Mouse (Mus musculus) stomach, embryonic 16.5 days (tissue): ENCODE measurements around the gene Capza2. TPM values are rescaled to one million over a fixed set of nuclear protein-coding genes. Genes with fewer than 3 reads are reported as not detected.

ENCODE experiments used
- ATAC-seq: fragments of 200-750 bp; cut with Nextera tagmentation; 2 replicates; pipeline ENCODE4 v1.8.0; 2017; ENCODE audit warnings: moderate number of reproducible peaks, moderate TSS enrichment; ENCODE audit not compliant: insufficient read depth, low FRiP score
- H3K27ac ChIP-seq: fragments of 300-500 bp; sonication (generic); 2 replicates; pipeline ENCODE4 v1.5.1; 2014; ENCODE audit warnings: low read length
- H3K27me3 ChIP-seq: fragments of 300-500 bp; sonication (generic); 2 replicates; pipeline ENCODE4 v1.6.1; 2014; ENCODE audit warnings: low read length, control low read depth, mixed read lengths; ENCODE audit not compliant: control insufficient read depth, insufficient read depth
- H3K36me3 ChIP-seq: fragments of 300-500 bp; sonication (generic); 2 replicates; pipeline ENCODE4 v1.6.1; 2014; ENCODE audit warnings: low read length; ENCODE audit not compliant: control insufficient read depth, insufficient read depth
- H3K4me1 ChIP-seq: fragments of 300-500 bp; sonication (generic); 2 replicates; pipeline ENCODE4 v1.6.1; 2014; ENCODE audit warnings: low read length, control low read depth, mixed read lengths; ENCODE audit not compliant: control insufficient read depth, insufficient read depth
- H3K4me2 ChIP-seq: fragments of 300-500 bp; sonication (generic); 2 replicates; pipeline ENCODE4 v1.6.1; 2014; ENCODE audit warnings: low read depth, low read length, mixed read lengths
- H3K4me3 ChIP-seq: fragments of 300-500 bp; sonication (generic); replicated peaks from 2 replicates; pipeline ENCODE4 v1.5.1; 2014; ENCODE audit warnings: mild to moderate bottlenecking, low read length
- H3K9ac ChIP-seq: fragments of 300-500 bp; sonication (generic); 2 replicates; pipeline ENCODE4 v1.6.1; 2014; ENCODE audit warnings: low read length
- H3K9me3 ChIP-seq: fragments of 300-500 bp; sonication (generic); replicated peaks from 2 replicates; pipeline ENCODE4 v1.6.1; 2016; ENCODE audit warnings: low read length, control low read depth; ENCODE audit not compliant: control insufficient read depth
- WGBS: fragments of 180-500 bp; shearing (Covaris S2); extraction: QIAGEN DNeasy Blood & Tissue Kit; methylation state at CpG from one replicate; pipeline ENCODE4 v1.1.7; 2014; 5-methylcytosine and 5-hydroxymethylcytosine counted together
- polyA plus RNA-seq: library from polyadenylated mRNA; unstranded; fragments of >200 nt; fragmentation: Nextera tagmentation; extraction: Ambion mirVana; gene quantifications from 2 replicates; pipeline ENCODE4 v1.2.1, GENCODE M21; 2015

The Capza2 gene
- polyA plus RNA-seq: 224 and 241 TPM in 2 replicates

GRCm38 (mm10) chr6:17635615-17636284 is at the start of gene Capza2:
TSS of gene Capza2 (plus strand) at chr6:17636234.
- H3K27me3 ChIP-seq: no peaks in the 10 kb centered on the region
- 69% methylated on average over 7 of the region's 7 CpGs for WGBS

GRCm38 (mm10) chr6:17589049-17589952 is 46.7 kb upstream of the Capza2 start:
- Histone ChIP-seq H3K4me3 (no peak overlapping the region), H3K27me3 (no peaks in the 10 kb centered on the region), H3K9me3 (peaks cover 9% of the 10 kb centered on the region), H3K4me1 (no peaks in the 10 kb centered on the region), H3K9ac (peak overlapping the region; percentile 49; the same call in 1 of the 2 replicates), H3K4me2 (peak overlapping the region; percentile 35), H3K27ac (no peak overlapping the region), H3K36me3 (no peaks in the 10 kb centered on the region)
- ATAC-seq: peak; percentile 77; the same call in 1 of the 2 replicates
- WGBS: 24% methylated on average over 16 of the region's 16 CpGs

More at GRCm38 (mm10) chr6:17635615-17636284, at the start of gene Capza2:
- Histone ChIP-seq H3K9ac (peak within 1 kb of the TSS; percentile 100), H3K9me3 (0 out of 2 replicates have a peak, but pooled peaks cover 2% of the 10 kb centered on the region), H3K4me3 (peak within 1 kb of the TSS; percentile 89), H3K4me2 (peak within 1 kb of the TSS; percentile 83), H3K36me3 (no peaks in the 10 kb centered on the region), H3K4me1 (peaks cover 6% of the 10 kb centered on the region; the same call in 1 of the 2 replicates), H3K27ac (peak within 1 kb of the TSS; percentile 96)
- ATAC-seq: no peak

GRCm38 (mm10) chr6:17589953-17590627 is 45.9 kb upstream of the Capza2 start:
- no peak for ATAC-seq
- no peak overlapping the region for H3K4me3 ChIP-seq
- 35% methylated on average over 8 of the region's 8 CpGs for WGBS
- H3K27me3 ChIP-seq: no peaks in the 10 kb centered on the region
- H3K4me1 ChIP-seq: no peaks in the 10 kb centered on the region
- no peak overlapping the region for H3K4me2 ChIP-seq
- H3K9me3 ChIP-seq: peaks cover 10% of the 10 kb centered on the region
- H3K9ac ChIP-seq: no peak overlapping the region
- no peak overlapping the region for H3K27ac ChIP-seq
- no peaks in the 10 kb centered on the region for H3K36me3 ChIP-seq

GRCm38 (mm10) chr6:17593971-17594370 is 42.1 kb upstream of the Capza2 start:
- no peaks in the 10 kb centered on the region for H3K27me3 ChIP-seq
- H3K4me1 ChIP-seq: no peaks in the 10 kb centered on the region
- H3K4me2 ChIP-seq: no peak overlapping the region
- no peak overlapping the region for H3K9ac ChIP-seq
- H3K4me3 ChIP-seq: no peak overlapping the region
- no peak for ATAC-seq
- H3K36me3 ChIP-seq: no peaks in the 10 kb centered on the region
- H3K27ac ChIP-seq: no peak overlapping the region
- H3K9me3 ChIP-seq: peaks cover 10% of the 10 kb centered on the region
- 92% methylated on average over 2 of the region's 2 CpGs for WGBS

GRCm38 (mm10) chr6:17595712-17596462 is 40.1 kb upstream of the Capza2 start:
- 47% methylated on average over 11 of the region's 11 CpGs for WGBS
- Histone ChIP-seq H3K4me2 (no peak overlapping the region), H3K4me3 (no peak overlapping the region), H3K9me3 (peaks cover 10% of the 10 kb centered on the region), H3K36me3 (no peaks in the 10 kb centered on the region), H3K27me3 (no peaks in the 10 kb centered on the region), H3K27ac (no peak overlapping the region), H3K4me1 (no peaks in the 10 kb centered on the region), H3K9ac (no peak overlapping the region)
- 0 out of 2 replicates have a peak, but pooled peaks have one; percentile 47 for ATAC-seq

- Histone ChIP-seq H3K27ac (no peak overlapping the region), H3K4me2 (no peak overlapping the region), H3K9ac (no peak overlapping the region), H3K36me3 (no peaks in the 10 kb centered on the region), H3K27me3 (no peaks in the 10 kb centered on the region), H3K9me3 (no peaks in the 10 kb centered on the region), H3K4me1 (no peaks in the 10 kb centered on the region), H3K4me3 (no peak overlapping the region)
- WGBS: 89% methylated on average over 5 of the region's 5 CpGs
- no peak for ATAC-seq
Observed at GRCm38 (mm10) chr6:17599373-17599772, 36.7 kb upstream of the Capza2 start.

- ATAC-seq: no peak
Observed at GRCm38 (mm10) chr6:17601526-17601925, 34.5 kb upstream of the Capza2 start.

GRCm38 (mm10) chr6:17606915-17607314 is 29.1 kb upstream of the Capza2 start:
- Histone ChIP-seq H3K9ac (no peak overlapping the region), H3K27ac (no peak overlapping the region), H3K4me3 (no peak overlapping the region), H3K27me3 (no peaks in the 10 kb centered on the region), H3K36me3 (no peaks in the 10 kb centered on the region), H3K4me2 (no peak overlapping the region), H3K4me1 (no peaks in the 10 kb centered on the region), H3K9me3 (no peaks in the 10 kb centered on the region)
- no peak for ATAC-seq
- WGBS: 88% methylated on average over 1 of the region's 1 CpGs

More at GRCm38 (mm10) chr6:17601526-17601925, 34.5 kb upstream of the Capza2 start:
- H3K4me2 ChIP-seq: no peak overlapping the region
- 42% methylated on average over 2 of the region's 2 CpGs for WGBS
- no peaks in the 10 kb centered on the region for H3K9me3 ChIP-seq
- H3K27ac ChIP-seq: no peak overlapping the region
- no peak overlapping the region for H3K4me3 ChIP-seq
- H3K27me3 ChIP-seq: no peaks in the 10 kb centered on the region
- H3K4me1 ChIP-seq: no peaks in the 10 kb centered on the region
- no peaks in the 10 kb centered on the region for H3K36me3 ChIP-seq
- no peak overlapping the region for H3K9ac ChIP-seq
